Mouse (Mus musculus) cerebellum, adult 2 months (tissue): ENCODE results near the gene Chtf18. TPM values are rescaled to one million over a fixed set of nuclear protein-coding genes. Genes with fewer than 3 reads are reported as not detected.

ENCODE experiments used
- DNase-seq, 2 experiments: peaks; one replicate each; pipeline ENCODE4 v3.0.0; 2021
- H3K27ac ChIP-seq: fragments of 200-500 bp; 2 replicates; pipeline ENCODE4 v1.5.1; 2012; ENCODE audit warnings: low read length, control low read depth, inconsistent platforms; ENCODE audit not compliant: insufficient read depth
- H3K27me3 ChIP-seq: fragments of 200-500 bp; 2 replicates; pipeline ENCODE4 v1.6.1; 2012; ENCODE audit warnings: inconsistent platforms, mild to moderate bottlenecking, low read length, moderate library complexity; ENCODE audit not compliant: control insufficient read depth, insufficient read depth
- H3K4me1 ChIP-seq: fragments of 200-500 bp; 2 replicates; pipeline ENCODE4 v1.6.1; 2011; ENCODE audit warnings: low read length; ENCODE audit not compliant: control insufficient read depth, insufficient read depth
- H3K4me3 ChIP-seq: fragments of 200-500 bp; replicated peaks from 2 replicates; pipeline ENCODE3; 2011; ENCODE audit warnings: mild to moderate bottlenecking, low read depth, low read length, control low read depth; ENCODE audit not compliant: insufficient read depth
- CTCF ChIP-seq: fragments of 200-500 bp; IDR thresholded peaks from 2 replicates; pipeline ENCODE4 v1.5.1; 2011; ENCODE audit warnings: low read depth, mild to moderate bottlenecking, control low read depth, low read length, moderate library complexity, borderline replicate concordance; ENCODE audit not compliant: insufficient read depth
- POLR2A ChIP-seq: fragments of 200-500 bp; IDR thresholded peaks from 2 replicates; pipeline ENCODE4 v1.6.1; 2011; ENCODE audit warnings: low read length, control low read depth, borderline replicate concordance; ENCODE audit not compliant: insufficient read depth
- WGBS: fragments of 180-500 bp; shearing (Covaris S2); methylation state at CpG from one replicate; pipeline ENCODE4 v1.1.7; 2018; 5-methylcytosine and 5-hydroxymethylcytosine counted together
- polyA plus RNA-seq: library from polyadenylated mRNA; depleted of rRNA; stranded (reverse); fragments of >200 nt; gene quantifications from 2 replicates; pipeline ENCODE4 v1.2.3, GENCODE M21; 2012

The Chtf18 gene
- polyA plus RNA-seq, 1 experiment = 3.7 TPM

DNA sequence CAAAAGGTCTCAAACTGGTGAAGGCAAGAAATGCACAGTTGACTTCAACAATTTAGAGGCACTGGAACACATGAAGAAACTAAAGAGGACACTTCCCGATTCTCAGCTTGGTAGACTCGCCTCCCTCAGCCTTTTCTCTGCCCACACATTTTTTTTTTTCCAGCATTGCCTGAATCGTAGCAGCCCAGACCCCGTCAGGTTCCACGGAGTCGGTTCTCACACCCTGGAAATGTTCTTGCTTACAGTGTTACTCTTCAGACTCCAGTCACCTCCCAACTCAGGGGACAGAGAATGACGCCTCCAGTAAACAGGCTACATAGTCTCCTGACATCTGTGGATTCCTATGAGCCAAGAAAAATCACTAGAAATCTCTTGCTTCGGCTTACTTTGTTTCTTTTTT lies 32.9 kb upstream of the Chtf18 start:
- Histone ChIP-seq H3K4me3 (no peak overlapping the region), H3K4me1 (no peaks in the 10 kb centered on the region), H3K27me3 (no peaks in the 10 kb centered on the region), H3K27ac (no peak overlapping the region)
- 78% methylated on average over 8 of the region's 8 CpGs for WGBS
- no peak for DNase-seq
- TF ChIP-seq CTCF = no peak
- no peak for TF ChIP-seq POLR2A

DNA sequence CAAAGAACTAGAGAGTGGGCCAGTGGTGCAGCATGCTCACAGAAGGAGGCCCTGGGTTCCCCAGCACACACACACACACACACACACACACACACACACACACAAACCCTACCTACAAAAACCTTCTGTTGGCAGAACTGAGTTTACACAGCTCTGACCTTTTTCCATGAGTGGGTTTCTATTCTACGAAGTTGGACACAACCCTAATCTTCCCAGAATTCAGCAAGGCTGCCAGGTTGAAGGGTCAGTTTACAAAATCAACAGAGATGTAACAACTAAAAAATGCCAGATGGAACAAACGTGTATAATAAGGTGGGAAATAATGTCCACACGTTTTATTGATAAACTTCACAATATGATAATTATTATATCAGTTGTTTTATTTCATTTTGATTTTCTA lies 30.5 kb upstream of the Chtf18 start:
- no peaks in the 10 kb centered on the region for H3K27me3 ChIP-seq
- no peak for TF ChIP-seq POLR2A
- no peak for TF ChIP-seq CTCF
- H3K4me1 ChIP-seq = no peaks in the 10 kb centered on the region
- 69% methylated on average over 3 of the region's 3 CpGs for WGBS
- no peak for DNase-seq
- no peak overlapping the region for H3K4me3 ChIP-seq
- H3K27ac ChIP-seq = no peak overlapping the region

DNA sequence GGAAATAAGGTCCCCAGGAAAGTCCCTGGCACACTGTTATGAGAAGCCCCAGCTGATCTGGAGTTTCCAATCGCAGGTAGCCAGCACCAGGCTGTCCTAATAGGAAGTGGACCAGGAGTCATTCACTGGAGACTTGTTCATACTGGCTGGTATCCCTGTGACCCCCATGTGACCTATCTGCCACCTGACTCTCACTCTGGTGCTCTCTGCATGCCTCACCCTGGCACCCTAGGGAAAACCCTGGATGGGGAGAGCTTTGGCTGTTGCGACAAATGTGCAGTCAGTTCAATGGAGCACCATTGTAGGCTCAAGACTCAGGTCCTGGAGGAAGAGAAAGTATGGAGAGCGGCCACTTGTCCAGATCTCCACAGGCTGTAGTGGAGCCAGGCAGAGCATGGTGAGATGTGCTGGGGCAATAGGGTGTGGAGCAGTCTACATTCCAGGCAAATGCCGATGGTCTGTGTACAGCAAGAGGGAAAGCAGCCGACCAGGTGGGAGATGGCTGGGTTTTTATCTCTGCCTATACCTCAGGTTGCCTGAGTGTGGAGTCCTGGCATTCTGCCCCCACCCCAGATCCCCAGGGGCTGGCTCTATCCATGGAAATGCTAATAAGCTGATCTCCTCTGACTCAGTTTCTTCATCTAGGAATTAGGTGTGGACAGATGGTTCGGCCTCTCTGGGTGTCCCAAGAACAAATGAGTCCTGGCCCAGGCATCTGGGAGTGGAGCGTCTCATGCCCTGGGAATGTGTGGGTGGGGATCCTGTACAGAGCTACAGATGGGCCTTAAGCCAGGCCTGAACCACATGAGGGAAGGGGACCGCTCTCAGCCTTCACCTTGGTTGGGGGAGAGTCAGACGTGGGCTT lies 29.4 kb upstream of the Chtf18 start:
- DNase-seq = no peak
- Histone ChIP-seq H3K4me1 (no peaks in the 10 kb centered on the region), H3K4me3 (no peak overlapping the region), H3K27me3 (no peaks in the 10 kb centered on the region), H3K27ac (no peak overlapping the region)
- 66% methylated on average over 9 of the region's 9 CpGs for WGBS
- no peak for TF ChIP-seq CTCF
- no peak for TF ChIP-seq POLR2A

DNA sequence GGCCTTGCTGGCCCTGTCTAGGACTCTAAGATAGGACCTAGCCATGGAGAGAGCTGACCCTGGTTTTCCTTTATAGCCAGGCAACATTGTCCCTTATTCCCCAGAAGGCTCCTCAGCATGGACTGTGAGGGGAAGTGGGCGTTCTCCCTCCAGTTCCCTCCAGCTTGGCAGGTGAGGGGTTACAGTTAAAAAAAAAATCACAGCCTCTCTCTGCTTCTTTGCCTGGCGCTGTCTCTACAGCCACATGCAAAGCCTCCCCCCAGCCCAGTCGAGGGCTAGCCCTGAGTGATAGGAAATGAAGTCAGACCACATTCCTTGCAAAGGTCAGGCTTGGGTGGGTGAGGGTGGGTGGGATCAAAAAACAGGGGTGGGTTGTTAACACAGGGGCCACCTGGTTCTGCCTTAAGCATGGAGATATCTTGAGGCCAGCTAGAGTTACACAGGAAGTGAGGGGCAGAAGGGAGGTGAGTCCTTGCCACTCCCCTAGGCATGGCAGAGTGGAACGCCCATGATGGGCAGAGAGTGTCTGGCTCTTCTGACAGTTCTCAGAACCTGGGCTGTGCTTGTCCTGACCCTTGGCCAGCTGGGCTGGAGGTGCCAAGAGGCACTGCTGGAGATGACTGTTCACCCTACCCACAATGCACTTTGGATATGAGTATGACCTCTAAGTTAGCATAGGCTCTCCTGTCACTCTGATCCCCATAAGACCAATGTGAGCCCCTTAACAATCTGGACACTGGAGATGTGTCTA lies 28.6 kb upstream of the Chtf18 start:
- DNase-seq = no peak
- H3K27me3 ChIP-seq = no peaks in the 10 kb centered on the region
- TF ChIP-seq POLR2A (no peak), CTCF (no peak)
- no peaks in the 10 kb centered on the region for H3K4me1 ChIP-seq
- no peak overlapping the region for H3K27ac ChIP-seq
- 58% methylated on average over 4 of the region's 4 CpGs for WGBS
- H3K4me3 ChIP-seq = no peak overlapping the region

DNA sequence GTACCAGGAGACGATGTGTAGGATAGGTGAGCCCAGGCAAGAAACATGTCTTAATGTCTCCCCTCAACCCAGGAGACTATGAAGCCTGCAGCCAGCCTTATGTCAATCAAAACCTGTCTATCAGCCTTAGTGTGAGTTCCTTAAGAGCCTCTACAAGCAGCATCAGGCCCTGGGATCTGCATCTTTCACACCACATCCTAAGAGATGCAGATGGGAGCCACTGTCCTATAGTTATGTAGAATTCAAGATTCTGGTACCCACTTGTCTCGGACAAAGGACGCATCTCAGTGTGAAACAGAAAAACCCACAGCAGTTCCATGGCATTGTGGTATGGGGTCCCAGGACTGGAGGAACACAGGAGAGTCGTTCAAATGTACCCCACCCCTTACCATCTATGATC lies 27.9 kb upstream of the Chtf18 start:
- TF ChIP-seq POLR2A (no peak), CTCF (no peak)
- 74% methylated on average over 4 of the region's 4 CpGs for WGBS

DNA sequence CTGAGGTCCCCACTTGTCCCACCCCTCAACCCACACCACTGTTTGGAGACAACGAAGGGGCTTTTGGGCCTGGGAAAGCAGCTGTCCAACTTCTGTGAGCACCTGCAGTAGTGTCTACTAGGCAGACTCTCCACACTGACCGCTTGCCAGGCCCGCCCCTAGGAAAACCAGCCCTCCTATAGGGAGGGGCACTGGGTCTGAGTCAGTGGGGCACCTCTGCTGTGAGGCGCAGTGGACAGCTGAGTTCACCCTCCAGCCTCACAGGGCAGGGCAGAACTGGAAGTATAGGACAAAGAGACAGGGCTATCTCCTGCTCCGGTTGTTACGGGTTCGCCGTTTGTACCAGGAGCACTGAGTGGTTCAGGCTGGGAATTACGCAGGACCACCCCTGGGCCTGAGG lies 27.0 kb upstream of the Chtf18 start, which contains the start of gene Msln:
TSS of gene Msln (minus strand) at position 138 of the 400 bp plus-strand sequence.
- Histone ChIP-seq H3K27me3 (no peaks in the 10 kb centered on the region), H3K4me1 (no peaks in the 10 kb centered on the region), H3K27ac (no peak within 1 kb of the TSS), H3K4me3 (no peak within 1 kb of the TSS)
- 74% methylated on average over 9 of the region's 9 CpGs for WGBS
- no peak for TF ChIP-seq POLR2A
- TF ChIP-seq CTCF = no peak
- no peak for DNase-seq

More for the DNA sequence above, 27.9 kb upstream of the Chtf18 start:
- H3K27me3 ChIP-seq = no peaks in the 10 kb centered on the region
- DNase-seq = no peak
- H3K4me3 ChIP-seq = no peak overlapping the region
- no peak overlapping the region for H3K27ac ChIP-seq
- no peaks in the 10 kb centered on the region for H3K4me1 ChIP-seq

DNA sequence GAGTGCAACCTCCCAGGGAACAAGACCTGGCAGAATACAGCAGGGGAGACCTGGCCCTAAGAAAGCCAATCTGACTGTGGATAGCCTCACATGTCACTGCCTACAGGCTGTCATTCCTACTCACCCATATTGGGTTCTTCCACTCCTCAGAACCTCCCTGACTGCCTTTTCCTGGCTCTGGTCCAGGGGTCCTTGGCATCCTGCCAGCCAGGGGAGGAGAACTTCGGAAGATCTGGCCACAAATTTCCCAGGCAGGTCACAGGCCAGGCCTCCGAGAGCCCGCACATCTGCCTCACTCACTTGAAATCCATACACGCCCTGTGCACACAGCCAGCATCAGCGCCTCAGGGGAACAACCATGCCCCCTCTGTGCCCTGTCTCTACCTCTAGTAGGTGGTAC lies 24.2 kb upstream of the Chtf18 start:
- H3K27ac ChIP-seq = no peak overlapping the region
- no peak for DNase-seq
- no peaks in the 10 kb centered on the region for H3K27me3 ChIP-seq
- H3K4me1 ChIP-seq = no peaks in the 10 kb centered on the region
- no peak overlapping the region for H3K4me3 ChIP-seq
- WGBS = 24% methylated on average over 5 of the region's 5 CpGs
- TF ChIP-seq CTCF (no peak), POLR2A (no peak)

DNA sequence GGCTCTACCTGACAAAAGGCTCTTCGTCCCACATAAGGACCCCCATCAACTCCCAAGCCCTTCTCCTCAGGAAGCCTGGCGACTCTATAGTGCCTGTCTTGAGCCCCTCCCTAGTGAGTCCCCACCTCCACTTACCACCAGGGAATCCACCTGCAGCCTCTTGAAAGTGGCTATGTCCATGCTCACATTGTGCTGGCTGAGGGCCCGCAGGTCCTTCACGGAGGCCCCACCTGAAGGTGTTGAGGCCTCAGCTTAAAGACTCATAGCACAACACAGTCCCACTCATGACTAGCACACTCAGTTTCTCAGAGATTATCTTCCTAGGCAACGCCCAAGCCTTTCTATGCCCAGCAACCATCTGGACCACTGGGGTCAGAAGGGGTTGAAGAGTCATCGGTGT lies 22.1 kb upstream of the Chtf18 start:
- H3K27me3 ChIP-seq = no peaks in the 10 kb centered on the region
- no peak overlapping the region for H3K27ac ChIP-seq
- WGBS = 75% methylated on average over 6 of the region's 6 CpGs
- H3K4me3 ChIP-seq = no peak overlapping the region
- no peaks in the 10 kb centered on the region for H3K4me1 ChIP-seq
- DNase-seq = no peak
- TF ChIP-seq CTCF (no peak), POLR2A (no peak)

DNA sequence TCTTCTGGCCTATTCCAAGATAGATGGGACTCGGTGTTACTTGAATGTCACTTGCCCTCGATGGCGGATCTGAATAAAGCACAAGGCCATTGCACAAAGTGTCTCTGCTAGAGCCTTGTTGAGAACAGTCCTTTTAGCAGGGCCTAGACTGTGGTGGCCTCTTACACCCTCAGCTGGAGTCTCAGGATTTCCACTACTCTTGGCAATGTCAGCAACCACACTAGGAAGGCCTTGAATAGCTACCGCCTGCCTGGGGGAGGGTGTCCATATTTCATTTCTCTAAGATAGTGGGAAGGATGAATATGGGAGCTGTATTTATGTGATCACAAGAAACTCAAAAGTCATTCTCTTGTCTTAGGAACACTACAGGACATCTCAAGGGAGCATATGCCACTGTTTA lies 21.0 kb upstream of the Chtf18 start:
- no peaks in the 10 kb centered on the region for H3K27me3 ChIP-seq
- H3K4me1 ChIP-seq = no peaks in the 10 kb centered on the region
- TF ChIP-seq CTCF (no peak), POLR2A (no peak)
- no peak for DNase-seq
- H3K4me3 ChIP-seq = no peak overlapping the region
- H3K27ac ChIP-seq = no peak overlapping the region
- WGBS = 93% methylated on average over 4 of the region's 4 CpGs
